Mouse (Mus musculus) left cerebral cortex, adult 8-10 months (tissue): ENCODE data around the gene Dnaaf1. TPM values are rescaled to one million over a fixed set of nuclear protein-coding genes. Genes with fewer than 3 reads are reported as not detected.

ENCODE experiments used
- DNase-seq, 2 experiments: peaks; one replicate each; pipeline ENCODE4 v3.0.0; 2022; ENCODE audit warnings: low spot score in 2 of 2
- total RNA-seq, 4 experiments: library from RNA; stranded (reverse); gene quantifications; 2 replicates each; pipeline ENCODE4 v1.2.4; 2022

The Dnaaf1 gene
- under 1 TPM in 3 of 4 experiments, not detected in 1; 0.33 to 0.59 (median 0.44) TPM for total RNA-seq

GRCm38 (mm10) chr8:119574437-119575365 is at the start of gene Dnaaf1, which contains the start of gene Hsdl1:
TSS of gene Dnaaf1 (plus strand) at chr8:119575235.
TSS of gene Hsdl1 (minus strand) at chr8:119575183.
- DNase-seq, result peak; percentile 90

- DNase-seq, result no peak
Measured at GRCm38 (mm10) chr8:119528762-119529161, 46.3 kb upstream of the Dnaaf1 start.

GRCm38 (mm10) chr8:119530937-119531336 is 44.1 kb upstream of the Dnaaf1 start:
- no peak for DNase-seq

- no peak for DNase-seq
Measured at GRCm38 (mm10) chr8:119531397-119531796, 43.6 kb upstream of the Dnaaf1 start.

- peak; percentile 14 to 84 for DNase-seq
Measured at GRCm38 (mm10) chr8:119531973-119532372, 43.1 kb upstream of the Dnaaf1 start.

GRCm38 (mm10) chr8:119544606-119545005 is 30.4 kb upstream of the Dnaaf1 start:
- DNase-seq, result no peak

GRCm38 (mm10) chr8:119545180-119545579 is 29.9 kb upstream of the Dnaaf1 start:
- no peak for DNase-seq

GRCm38 (mm10) chr8:119545791-119546190 is 29.2 kb upstream of the Dnaaf1 start:
- no peak for DNase-seq

GRCm38 (mm10) chr8:119547019-119547691 is 27.9 kb upstream of the Dnaaf1 start:
- DNase-seq, result no peak

- no peak for DNase-seq
Measured at GRCm38 (mm10) chr8:119548560-119549113, 26.4 kb upstream of the Dnaaf1 start.

GRCm38 (mm10) chr8:119552967-119553366 is 22.1 kb upstream of the Dnaaf1 start:
- DNase-seq, result no peak

GRCm38 (mm10) chr8:119555861-119556260 is 19.2 kb upstream of the Dnaaf1 start:
- DNase-seq, result no peak

GRCm38 (mm10) chr8:119557132-119557531 is 17.9 kb upstream of the Dnaaf1 start:
- DNase-seq, result no peak

GRCm38 (mm10) chr8:119557821-119558602 is 17.0 kb upstream of the Dnaaf1 start:
- DNase-seq, result no peak

GRCm38 (mm10) chr8:119558603-119559401 is 16.2 kb upstream of the Dnaaf1 start, which contains the start of gene Mbtps1:
TSS of gene Mbtps1 (minus strand) at chr8:119558735.
- DNase-seq, result peak; percentile 92 to 97

- no peak for DNase-seq
Measured at GRCm38 (mm10) chr8:119559402-119559720, 15.7 kb upstream of the Dnaaf1 start.

- no peak for DNase-seq
Measured at GRCm38 (mm10) chr8:119563849-119564251, 11.2 kb upstream of the Dnaaf1 start.

GRCm38 (mm10) chr8:119566367-119566766 is 8.7 kb upstream of the Dnaaf1 start:
- no peak for DNase-seq

GRCm38 (mm10) chr8:119568251-119568650 is 6.8 kb upstream of the Dnaaf1 start:
- no peak for DNase-seq

GRCm38 (mm10) chr8:119568951-119569350 is 6.1 kb upstream of the Dnaaf1 start:
- no peak for DNase-seq
